Mouse (Mus musculus) G1E-ER4 (cell line): Measurements from ENCODE around the gene B230219D22Rik. TPM values are rescaled to one million over a fixed set of nuclear protein-coding genes. Genes with fewer than 3 reads are reported as not detected.

Experiments
- GATA1 ChIP-seq: IDR thresholded peaks from one replicate; pipeline ENCODE4 v1.8.0; 2012; ENCODE audit warnings: low read length, inconsistent platforms
- polyA plus RNA-seq: library from polyadenylated mRNA; stranded (reverse); fragments of >175 nt; gene quantifications from 2 replicates; pipeline ENCODE4 v1.2.3, GENCODE M21; 2012

B230219D22Rik gene
- polyA plus RNA-seq, 1 experiment: 22.1 TPM

DNA sequence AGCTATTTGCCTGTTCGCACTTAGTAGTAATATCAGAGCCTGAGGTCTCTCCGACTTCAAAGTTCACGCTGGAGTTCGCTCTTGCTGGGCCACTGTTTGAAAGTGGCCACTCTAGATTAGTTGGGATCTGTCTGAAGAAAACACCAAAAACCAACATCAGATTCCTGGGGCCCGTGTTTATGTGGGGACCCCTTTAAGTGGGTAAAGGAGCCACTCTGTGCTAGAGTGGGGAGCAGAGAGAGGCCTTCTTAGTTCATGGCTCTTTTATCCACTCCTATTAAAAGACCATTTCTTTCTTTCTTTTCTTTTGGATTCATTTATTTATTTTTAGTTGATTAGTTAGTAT lies 22.2 kb downstream of the B230219D22Rik start:
- no peak for TF ChIP-seq GATA1

DNA sequence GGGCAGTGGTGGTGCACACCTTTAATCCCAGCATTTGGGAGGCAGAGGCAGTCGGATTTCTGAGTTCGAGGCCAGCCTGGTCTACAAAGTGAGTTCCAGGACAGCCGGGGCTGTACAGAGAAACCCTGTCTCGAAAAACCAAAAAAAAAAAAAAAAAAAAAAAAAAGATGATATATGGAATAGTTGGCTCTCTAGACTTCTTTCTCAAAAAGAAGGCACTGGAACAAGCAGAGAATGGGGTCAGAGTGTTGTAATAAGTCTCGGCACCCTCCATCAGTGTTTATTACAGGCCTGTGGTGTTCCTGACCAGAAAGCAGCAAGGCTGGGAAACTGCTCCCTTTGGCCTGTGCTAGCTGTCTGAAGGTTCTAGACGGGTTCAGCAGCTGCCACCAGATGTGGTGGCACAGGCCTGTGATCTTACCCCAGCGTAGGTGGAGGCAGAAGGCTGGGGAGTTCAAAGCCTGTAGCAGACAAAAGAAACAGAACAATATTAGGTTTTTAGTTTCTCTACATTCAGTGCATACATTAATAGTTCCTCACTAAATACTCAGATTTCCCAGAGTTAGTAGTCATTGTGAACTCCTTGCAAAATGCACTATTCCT lies 23.1 kb downstream of the B230219D22Rik start:
- TF ChIP-seq GATA1: no peak

DNA sequence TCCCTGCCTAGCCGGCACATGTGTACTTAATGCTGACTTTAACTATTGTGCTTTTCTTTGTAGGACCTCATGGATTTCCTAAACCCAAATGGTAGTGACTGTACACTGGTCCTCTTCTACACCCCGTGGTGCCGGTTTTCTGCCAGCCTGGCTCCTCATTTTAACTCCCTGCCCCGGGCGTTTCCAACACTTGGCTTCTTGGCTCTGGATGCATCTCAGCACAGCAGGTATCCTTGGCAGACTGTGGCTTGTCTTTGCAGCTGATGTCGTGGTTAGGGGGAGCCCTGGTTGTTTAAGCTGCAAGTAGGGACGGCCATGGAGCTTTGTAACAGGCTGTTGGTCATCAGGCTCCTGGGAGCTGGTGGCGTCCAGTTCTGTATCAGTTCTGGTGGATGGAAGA lies 28.6 kb downstream of the B230219D22Rik start:
- no peak for TF ChIP-seq GATA1

DNA sequence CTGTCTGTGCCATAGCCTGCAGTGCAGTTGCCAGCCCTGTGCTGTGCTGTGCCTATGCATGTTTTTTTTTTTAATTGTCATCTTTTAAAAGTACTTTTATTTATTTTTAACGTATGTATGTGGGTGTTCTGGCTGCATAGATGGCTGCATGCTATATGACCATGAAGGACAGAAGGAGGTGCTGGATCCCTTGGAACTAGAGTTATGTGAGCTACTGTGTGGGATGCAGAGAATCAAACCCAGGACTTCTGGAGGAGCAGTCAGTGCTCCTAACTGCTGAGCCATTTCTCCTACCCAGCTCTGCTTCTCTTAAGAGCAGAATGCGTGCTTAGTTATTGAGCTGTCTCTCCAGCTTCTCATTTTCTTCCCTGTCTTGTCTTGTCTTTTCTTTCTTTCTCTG lies 29.1 kb downstream of the B230219D22Rik start:
- TF ChIP-seq GATA1: no peak

DNA sequence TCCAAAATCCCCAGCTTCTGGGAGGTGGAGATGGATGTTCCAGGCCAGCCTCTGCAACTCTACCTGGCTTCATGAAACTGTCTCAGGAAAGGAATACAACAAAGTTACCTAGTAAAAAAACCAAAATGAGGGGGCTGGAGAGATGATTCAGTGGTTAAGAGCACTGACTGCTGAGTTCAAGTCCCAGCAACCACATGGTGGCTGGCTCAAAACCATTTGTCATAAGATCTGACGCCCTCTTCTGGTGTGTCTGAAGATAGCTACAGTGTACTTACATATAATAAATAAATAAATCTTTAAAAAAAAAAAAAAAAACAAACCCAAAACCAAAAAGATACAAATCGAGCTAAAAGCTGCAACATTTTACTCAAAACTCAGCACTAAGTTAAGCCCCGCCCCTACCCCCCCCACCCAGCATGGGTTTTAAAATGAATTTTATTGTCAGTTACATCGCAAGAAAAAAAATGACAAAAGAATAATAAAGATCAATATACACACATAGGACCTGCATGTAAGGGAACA lies 33.7 kb downstream of the B230219D22Rik start:
- TF ChIP-seq GATA1: no peak

DNA sequence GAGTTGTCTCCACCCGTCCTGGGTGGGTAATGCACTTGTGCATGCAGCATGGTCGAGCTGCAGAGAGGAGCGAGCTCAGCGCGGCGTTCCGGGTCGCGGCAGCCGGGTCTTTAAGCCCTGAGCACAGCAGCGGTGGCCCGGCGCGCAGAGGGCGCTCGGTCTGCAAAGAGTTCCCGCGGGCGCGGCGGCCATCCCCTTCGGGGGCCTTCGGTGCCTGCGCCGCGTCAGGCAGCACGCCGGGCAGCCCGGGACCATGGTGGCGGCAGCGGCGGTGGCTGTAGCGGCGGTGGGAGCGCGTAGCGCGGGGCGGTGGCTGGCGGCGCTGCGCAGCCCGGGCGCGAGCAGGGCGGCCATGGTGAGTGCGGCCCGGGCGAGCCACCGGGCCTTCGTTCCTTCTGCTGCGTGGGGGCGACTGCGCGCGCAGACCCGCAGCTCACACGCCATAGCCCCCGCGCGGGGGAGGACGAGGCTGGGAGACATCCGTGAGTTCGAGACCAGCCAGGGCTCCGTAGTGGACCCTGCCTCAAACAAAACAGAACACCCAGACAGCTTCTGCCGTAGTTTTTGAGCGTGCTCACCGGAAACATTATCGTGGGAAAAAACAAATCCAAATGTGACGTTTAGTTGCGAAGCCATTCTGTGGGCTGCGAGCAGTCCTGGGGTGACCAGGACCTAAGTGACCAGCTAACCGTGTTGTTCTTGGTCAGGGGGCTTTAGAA lies 34.4 kb downstream of the B230219D22Rik start, which contains the start of gene Pcbd2:
Pcbd2 (plus strand) TSS at position 249 of the 719 bp plus-strand sequence.
- TF ChIP-seq GATA1: no peak

DNA sequence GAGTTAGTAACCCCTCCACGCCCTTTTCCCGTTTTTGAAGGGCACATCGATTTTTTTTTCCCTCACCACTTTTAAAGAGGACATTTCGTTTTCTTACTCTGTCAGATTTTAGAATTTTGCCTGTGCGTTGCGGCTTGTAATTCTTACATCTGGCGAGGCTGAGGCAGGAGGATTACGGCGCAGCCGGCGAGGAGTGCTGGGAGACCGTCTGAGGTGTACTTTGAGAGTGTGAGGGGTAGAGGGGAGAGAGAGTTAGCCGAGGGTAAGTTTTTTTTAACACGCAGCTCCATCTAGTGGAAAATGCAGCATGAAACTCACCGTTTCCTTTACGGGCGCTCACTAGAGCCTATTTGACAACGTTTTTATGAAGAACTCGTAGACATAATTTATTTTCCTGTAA lies 34.9 kb downstream of the B230219D22Rik start:
- no peak for TF ChIP-seq GATA1

DNA sequence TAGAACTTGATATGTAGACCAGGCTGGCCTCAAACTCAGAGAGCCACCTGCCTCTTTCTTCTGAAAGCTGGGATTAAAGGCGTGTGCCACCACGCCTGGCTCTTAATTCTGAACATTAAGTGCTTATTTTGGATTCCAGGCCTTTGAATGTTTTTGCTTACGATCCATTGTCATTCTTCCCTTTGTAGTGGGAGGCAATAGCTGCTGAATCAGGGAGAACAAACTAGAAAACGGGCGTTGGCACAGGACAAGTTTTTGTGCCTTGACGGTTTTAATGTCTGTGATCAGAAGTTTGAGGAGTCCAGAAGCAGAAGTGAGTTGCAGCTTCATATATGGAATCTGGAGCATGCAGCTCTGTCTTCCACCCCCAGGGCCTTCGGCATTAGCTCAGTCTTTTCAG lies 37.8 kb downstream of the B230219D22Rik start:
- TF ChIP-seq GATA1: no peak

DNA sequence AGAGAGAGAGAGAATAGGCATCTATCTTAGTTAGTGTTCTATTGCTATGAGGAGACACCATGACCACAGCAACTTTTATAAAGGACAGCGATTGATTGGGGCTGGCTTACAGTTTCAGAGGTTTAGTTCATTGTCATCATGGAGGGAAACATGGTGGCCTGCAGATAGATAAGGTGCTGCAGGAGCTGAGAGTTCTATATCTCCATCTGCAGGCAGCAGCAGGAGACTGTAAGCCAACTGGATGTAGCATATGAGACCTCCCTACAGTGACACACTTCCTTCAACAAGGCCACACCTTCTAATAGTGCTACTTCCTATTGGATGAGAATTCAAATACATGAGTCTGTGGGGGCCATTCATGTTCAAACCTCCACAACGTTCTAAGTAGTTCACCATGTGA lies 39.2 kb downstream of the B230219D22Rik start:
- TF ChIP-seq GATA1: peak; percentile 59

DNA sequence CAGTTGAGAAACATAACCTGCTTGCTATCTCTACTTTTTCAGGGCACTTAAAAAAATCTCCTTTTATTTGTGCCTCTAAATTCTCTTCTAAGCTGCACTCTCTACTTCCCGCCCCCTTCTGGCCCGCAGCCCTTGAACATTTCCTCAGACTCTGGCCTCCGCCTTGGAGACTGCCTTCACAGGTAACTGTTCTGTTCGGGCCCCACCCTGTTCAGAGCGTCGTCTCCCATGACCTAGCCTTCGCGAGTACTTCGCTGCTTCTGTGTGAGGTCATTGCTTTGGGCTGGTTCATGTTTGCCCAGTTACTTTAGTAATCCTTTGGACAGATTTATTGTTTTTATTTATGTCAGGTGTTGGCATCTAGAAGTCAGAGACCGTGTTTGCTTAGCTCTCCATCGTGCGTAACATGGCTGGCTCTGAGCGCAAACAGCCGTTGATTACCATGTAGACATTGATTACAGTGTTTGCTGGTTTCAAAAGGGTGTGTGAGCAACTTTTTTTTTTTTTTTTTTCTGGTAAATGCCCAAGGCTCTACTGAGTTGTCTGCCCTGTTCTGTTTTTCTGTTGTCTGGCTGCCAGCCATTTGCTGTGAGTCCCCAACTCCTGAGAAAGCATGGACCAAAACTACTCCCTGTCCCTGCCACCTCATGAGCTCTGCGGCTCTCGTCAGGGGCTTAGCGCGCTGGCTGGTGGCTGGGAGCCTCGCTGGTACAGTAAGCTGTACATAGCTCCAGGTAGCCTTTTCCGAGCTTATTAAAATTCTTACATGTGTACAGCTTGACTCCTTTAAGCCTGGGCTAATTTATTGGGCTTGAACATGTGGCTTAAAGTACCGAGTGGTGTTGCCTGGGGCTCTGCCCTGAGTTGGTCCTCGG lies 40.9 kb downstream of the B230219D22Rik start:
- TF ChIP-seq GATA1: no peak

DNA sequence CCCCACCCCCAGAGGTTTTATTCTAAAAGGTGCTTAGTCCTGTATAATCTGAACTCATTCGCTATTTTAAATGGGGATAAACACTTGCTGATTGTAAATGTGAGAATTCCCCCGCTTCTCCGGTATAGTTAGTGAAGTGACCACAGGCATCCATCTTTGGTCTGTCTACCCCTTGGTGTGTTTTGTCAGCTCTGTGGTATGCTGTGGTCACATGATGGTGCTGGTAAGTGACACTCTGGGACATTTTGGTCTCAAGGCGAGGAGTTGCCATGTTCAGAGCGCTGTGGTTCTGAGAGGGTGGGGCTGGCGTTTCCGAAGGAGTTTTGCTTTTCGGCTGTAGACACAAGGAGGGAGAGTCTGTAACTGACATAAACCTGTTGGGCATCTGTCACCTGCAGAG lies 45.0 kb downstream of the B230219D22Rik start:
- no peak for TF ChIP-seq GATA1

DNA sequence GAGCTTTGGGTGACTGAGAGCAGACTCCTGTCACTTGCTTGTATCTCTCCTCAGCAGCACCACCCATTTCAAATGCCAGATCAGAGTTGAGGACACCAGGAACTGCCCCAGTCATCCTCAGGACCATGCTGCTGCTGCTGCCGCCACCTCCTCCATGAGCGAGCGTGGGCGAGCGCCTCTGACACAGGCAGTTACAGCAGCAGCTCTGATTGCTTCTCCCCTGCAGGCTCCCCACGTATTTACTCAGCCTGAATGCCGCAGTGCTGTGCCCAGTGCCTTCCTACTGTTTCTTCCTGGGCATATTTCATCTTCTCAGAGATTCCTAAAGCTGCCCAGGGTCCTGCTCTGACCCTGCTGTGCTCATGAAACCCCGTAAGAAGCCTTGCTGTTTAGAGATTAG lies 49.4 kb downstream of the B230219D22Rik start:
- no peak for TF ChIP-seq GATA1

Other genes starting within 250 kb of the B230219D22Rik start
- 82.8 and 89.1 TPM in 2 replicates for gene Grk6, start 248.1 kb upstream of the B230219D22Rik start, polyA plus RNA-seq
- 4.6 and 6.8 TPM in 2 replicates for gene Prr7, start 228.9 kb upstream of the B230219D22Rik start, polyA plus RNA-seq
- 0.03 TPM in 1 of 2 replicates, not detected in the other for gene Dbn1, start 205.0 kb upstream of the B230219D22Rik start, polyA plus RNA-seq
- gene Pdlim7, start 179.4 kb upstream of the B230219D22Rik start, polyA plus RNA-seq: 65.8 and 78.9 TPM in 2 replicates
- gene Dok3, start 163.8 kb upstream of the B230219D22Rik start, polyA plus RNA-seq: 1.1 and 1.3 TPM in 2 replicates
- gene Ddx41, start 156.5 kb upstream of the B230219D22Rik start, polyA plus RNA-seq: 82.6 and 88.1 TPM in 2 replicates
- 47.5 and 48.5 TPM in 2 replicates for gene Fam193b, start 122.0 kb upstream of the B230219D22Rik start, polyA plus RNA-seq
- gene Tmed9, start 119.4 kb upstream of the B230219D22Rik start, polyA plus RNA-seq: 180 and 194 TPM in 2 replicates
- gene B4galt7, start 93.2 kb upstream of the B230219D22Rik start, polyA plus RNA-seq: 21.0 and 22.2 TPM in 2 replicates
- gene Caml, start 70.1 kb upstream of the B230219D22Rik start, polyA plus RNA-seq: 27.0 and 31.7 TPM in 2 replicates
- gene Ddx46, start 58.1 kb upstream of the B230219D22Rik start, polyA plus RNA-seq: 40.6 and 42.0 TPM in 2 replicates
- gene Txndc15, start 21.5 kb downstream of the B230219D22Rik start, polyA plus RNA-seq: 17.7 and 21.8 TPM in 2 replicates
- gene Pcbd2, start 34.2 kb downstream of the B230219D22Rik start, polyA plus RNA-seq: 44.8 and 62.5 TPM in 2 replicates
- gene Catsper3, start 91.4 kb downstream of the B230219D22Rik start, polyA plus RNA-seq: not detected in 2 replicates
- not detected in 2 replicates for gene Pitx1, start 143.1 kb downstream of the B230219D22Rik start, polyA plus RNA-seq